Mouse (Mus musculus): ENCODE results near the gene Dock1.

The Dock1 gene

DNA sequence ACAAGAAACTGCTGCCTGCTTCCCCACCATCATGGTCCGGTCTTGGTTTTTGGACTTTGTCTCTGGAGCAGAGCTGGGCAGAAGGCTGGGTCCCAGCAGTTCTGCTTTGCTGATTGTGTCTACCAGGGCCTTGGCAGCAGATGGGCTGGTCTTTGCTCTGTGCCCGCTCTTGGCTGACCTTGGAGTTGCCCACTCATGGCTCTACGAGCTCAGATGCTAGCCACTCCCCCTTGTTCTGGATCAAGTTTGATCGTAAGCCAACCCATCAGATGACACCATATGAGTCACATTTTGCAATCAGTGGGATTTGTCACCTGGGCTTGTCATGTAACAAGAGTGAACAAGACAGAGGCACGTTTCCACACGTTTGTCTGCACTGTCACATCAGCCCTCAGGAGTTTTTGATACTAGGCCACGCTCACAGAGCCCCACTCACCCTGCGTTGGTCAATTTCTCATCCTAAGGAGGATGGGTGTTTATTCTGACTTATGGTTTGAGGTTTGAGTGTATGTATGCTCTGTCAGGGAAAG, 382.8 kb downstream of the Dock1 start:
- in situ Hi-C loops (cut with MboI, MseI): no loop called here

DNA sequence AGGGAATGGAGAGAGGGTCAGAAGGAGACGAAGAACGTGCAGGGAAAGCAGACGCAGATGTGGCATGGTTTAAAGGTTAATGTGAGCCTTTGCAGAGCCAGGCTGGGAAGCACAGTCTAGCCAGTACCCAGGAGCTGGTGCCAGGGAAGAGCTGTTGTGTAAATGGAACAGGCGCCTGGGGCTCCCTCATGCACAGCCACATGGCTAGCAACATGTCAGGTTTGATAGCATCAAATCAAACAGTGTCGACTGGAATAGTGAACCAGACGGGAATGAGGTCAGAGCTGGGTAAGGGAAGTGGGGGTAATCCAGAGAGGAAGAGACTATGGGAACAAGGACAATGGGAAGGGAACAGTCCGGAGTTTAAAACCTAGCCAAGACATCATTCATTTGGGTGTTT, 384.2 kb downstream of the Dock1 start:
- in situ Hi-C loops (cut with MboI, MseI): no loop called here

DNA sequence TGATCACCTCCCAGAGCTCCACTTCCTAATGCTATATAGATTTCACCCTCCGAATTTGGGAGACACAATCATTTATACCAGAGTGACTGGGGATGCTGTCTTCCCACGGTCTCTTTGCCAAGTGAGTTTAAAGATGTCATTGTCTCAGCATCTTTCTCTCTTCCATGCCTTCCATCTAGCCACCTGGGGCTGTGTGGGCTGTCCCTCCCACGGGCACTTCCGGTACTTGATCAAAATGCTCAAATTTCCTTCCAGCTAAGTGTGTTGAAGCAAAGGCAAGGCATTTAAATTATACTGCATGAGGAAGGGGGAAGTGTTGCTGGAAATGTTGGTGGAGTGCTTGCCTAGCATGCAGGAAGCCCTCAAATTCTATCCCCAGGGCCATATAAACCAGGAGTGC, 388.6 kb downstream of the Dock1 start:
- in situ Hi-C loops (cut with MboI, MseI): no loop called here

DNA sequence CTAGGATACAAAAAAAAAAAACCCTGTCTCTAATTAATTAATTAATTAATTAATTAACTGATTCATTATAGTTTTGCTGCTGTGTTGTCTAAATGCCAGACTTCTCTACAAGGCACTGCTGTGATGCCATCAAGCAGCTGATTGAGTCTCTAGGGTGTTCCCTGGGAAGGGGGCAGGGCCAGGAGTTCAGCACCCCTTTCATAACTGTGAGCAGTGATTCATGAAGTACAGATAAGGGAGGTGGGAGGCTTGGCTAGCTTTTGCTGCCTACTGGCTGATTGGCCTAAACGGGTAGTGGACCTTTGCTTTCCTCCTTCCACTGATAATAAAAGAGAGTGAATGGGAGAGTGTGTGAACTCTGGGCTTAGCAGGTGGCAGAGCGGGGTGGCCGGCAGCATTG, 389.1 kb downstream of the Dock1 start:
- in situ Hi-C loops (cut with MboI, MseI): no loop called here

DNA sequence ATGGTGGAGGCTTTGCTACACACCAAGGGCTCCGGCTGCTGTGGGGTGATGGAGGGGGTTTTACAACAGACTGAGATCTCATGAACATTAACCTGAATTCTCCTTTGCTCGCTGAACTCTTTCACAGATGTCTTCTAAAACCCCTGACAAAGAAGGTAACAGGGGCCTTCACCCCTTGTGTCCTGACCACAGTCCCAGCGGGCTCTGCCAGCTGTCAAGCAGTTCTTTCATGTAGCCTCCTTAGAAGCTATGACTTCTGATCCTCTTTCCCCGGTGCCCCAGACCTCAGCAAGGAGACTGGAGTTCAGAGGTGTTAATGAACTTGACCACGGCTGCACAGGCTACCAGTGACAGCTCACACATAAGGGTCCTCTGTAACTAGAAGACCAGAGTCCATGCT, 393.4 kb downstream of the Dock1 start:
- in situ Hi-C loops (cut with MboI, MseI): no loop called here

DNA sequence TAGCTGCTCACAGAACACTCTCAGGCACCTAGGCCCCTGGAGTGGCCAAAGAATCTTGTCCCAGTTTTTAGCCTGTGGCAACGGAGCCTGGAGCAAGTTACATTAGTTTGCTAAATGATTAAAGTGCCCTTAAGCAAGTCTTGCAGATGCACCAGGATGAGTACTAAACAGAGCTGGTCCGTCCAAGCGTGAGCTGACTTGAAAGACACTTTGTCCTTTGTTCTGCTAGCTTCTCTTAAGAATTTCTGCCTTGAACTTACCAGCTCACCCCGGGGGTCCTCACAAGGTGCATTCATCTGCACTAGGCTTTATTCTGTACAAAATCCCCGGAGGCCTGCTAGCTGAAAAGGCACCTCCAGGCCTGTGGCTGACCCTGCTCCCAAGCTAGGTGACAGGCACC, 394.8 kb downstream of the Dock1 start:
- in situ Hi-C loops (cut with MboI, MseI): no loop called here

DNA sequence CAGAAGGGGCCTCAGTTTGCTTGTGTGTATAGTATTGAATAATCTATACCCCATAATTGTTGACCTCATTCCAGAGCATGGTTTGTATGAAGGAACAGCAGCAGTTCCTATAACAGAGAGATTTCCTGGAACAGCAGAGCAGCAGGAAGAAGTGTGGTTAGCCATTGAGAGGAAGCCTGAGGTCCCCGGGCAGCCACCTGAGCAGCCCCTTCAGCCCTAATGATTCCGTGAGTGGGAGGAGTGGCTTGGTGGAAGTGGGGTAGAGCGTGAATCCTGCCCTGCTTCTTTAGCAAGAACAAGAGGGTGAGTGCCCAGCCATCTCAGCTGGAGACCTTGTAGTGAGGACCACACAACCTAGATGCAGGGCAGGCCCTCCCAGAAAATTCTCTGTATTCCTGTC, 398.4 kb downstream of the Dock1 start:
- in situ Hi-C loops (cut with MboI, MseI): no loop called here

DNA sequence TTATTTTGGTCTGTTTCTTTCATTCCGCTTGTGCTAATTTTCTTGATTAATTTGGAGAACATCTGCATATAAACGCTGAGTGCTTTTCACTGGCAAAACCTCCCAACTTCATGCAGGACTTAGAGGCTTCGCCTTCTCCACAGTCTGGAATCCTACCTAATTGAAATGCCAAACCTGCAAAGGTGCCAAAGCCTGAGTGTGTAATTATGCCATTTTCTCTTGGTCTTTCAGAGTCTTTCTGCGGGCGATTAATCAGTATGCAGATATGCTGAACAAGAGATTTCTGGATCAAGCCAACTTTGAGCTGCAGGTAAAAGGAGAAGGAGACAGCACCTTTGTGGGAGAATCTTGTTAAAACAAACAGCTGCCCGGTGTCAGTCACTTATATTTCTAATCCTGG, 406.4 kb downstream of the Dock1 start:
- in situ Hi-C loops (cut with MboI, MseI): no loop called here

DNA sequence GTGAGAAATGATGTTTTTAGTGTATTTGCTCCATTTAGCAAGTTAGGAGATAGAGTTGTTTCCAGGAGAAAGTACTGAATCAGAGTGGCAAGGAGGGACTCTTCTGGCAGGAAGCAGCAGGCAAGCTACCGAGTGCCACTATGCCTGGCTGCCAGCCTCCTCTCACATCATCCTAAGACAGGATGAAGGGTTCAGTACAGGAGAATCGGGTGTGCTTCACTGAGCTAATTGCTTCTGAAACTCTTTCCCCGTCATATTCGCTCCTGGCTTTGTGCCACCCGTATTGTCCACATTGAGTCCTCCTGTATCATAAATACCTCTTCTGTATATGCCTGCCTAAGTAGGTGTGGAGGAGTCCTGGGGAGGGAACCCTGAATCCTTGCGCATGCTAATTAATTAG, 406.9 kb downstream of the Dock1 start:
- in situ Hi-C loops (cut with MboI, MseI): no loop called here

DNA sequence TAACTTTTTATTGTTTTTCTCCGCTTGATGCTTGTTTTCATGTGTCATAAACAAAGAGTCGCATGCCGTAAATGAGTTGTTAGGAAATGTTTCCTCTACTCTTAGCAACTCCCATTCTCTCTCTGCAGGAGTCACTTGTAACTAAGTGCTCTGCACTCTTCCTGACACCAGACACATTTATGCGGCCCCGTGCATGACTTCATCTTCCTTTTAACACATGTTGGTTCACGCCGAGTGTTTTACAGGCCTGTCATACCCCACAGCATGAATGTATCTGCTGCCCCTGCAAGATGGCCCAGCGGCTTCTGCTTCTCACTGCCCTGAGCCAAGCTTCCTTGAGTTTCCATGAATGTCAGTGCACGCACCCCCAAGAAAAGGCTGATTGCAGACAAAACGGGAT, 407.4 kb downstream of the Dock1 start:
- in situ Hi-C loops (cut with MboI, MseI): no loop called here

DNA sequence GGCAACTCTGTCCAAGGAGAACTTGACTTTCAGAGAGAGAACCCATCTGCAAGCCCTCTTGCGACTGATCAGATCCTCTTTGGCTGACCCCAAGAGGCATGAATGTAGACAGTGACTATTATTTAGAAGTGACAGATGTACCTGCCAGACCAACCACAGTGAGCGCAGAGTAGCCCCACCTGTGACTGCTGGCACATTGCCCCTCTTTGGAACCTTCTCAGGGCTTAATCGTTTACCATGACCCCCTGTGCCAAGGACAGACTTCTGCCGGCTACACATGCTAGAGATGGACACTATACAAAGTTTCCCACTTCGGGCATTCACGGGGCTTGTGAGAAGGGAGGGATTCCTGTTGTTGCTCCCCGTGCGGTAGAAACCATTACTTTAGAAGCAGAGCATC, 413.0 kb downstream of the Dock1 start:
- in situ Hi-C loops (cut with MboI, MseI): no loop called here

DNA sequence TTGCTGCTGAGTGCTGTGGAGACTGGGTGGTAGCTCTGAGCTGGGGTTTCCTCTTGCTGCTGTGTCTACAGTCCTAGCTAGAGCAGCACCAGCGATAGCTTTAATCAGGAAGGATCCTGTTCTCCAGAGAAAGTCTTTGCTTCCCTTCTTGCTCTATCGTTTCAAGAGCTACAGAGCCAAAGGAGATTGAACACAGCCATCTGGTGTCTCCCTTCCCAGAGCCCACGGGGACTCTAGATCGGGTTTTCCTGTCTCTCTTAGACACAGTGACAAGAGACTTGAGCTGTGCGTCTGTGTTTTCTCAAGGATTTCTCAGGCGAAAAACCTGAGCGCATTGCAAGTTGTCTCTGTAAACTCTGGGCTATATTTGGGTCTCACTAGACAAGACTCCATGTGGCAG, 413.6 kb downstream of the Dock1 start:
- in situ Hi-C loops (cut with MboI, MseI): no loop called here

DNA sequence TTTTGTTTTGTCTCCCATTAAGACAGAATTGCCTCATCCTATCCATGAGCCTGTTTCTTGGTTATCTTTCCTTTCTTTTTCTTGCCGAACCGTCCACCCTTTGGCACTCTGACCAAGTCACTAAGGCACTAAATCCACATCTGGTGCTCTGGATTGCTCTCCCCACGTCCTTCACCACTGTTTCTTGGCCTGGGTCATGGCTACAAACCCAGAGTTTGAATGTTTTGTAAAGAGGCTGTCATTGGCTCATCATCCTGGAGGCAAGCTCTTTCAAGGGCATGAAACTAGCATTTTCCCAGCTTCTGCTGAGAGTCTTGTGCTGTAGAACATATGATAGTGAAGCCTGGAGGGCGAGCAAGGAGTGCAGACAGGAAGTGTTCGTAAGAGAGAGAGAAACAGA, 416.1 kb downstream of the Dock1 start:
- in situ Hi-C loops (cut with MboI, MseI): no loop called here

DNA sequence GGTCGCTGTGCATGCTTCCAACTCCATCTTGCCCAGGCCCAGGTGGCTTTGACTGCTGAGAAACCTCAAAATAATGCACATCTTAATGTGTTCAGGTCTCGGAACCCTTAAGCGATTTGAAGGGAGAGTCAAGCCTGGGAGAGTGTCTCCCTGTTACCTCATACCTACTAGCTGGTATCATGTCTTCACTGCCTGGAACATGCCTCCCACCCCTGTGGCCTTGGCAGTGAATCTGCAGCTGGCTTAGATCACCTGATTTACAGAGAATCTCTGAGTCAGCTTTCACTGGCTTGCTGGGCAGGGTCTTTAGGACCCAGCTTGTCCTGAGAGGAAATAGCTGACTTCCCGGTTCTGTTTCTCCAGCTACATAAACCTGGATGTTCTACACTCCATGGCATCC, 419.2 kb downstream of the Dock1 start:
- in situ Hi-C loops (cut with MboI, MseI): no loop called here

DNA sequence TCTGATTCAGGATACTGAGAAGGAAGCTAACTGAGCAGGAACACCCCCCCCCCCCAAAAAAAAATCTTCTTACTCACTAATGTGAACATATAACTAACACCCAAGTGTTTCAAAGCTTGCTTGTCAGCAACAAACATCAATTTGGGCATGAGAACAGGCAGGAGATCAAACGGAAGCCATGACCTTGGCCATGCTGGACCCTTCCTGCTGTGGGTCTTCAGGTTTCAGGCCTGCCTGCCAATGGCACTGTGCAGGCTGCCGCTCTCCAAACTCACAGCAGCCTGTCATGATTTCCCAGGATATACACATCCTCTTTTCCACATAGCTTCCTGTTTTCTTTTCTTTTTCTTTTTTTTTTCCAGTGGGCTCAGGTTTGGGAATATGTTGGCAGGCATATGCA, 423.4 kb downstream of the Dock1 start:
- in situ Hi-C loops (cut with MboI, MseI): no loop called here

DNA sequence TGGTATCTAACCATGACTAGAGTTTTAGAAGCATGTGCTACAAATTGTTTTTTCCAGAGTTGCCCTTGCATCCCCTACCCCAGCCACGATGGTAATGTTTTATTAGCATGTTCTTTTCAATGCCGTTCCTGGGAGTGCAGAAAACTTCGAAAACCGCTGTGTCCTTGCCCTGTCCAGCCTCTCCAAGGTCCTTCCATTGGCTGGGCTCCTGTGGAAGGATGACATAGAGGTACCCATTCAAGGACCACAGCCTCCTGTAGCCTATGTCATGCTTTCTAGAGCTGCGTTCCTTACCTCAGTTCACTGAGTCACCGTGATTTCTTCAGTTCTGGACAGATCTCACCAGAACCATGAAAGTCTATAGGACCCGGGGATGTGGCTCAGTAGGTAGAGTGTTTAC, 431.5 kb downstream of the Dock1 start:
- in situ Hi-C loops (cut with MboI, MseI): no loop called here

DNA sequence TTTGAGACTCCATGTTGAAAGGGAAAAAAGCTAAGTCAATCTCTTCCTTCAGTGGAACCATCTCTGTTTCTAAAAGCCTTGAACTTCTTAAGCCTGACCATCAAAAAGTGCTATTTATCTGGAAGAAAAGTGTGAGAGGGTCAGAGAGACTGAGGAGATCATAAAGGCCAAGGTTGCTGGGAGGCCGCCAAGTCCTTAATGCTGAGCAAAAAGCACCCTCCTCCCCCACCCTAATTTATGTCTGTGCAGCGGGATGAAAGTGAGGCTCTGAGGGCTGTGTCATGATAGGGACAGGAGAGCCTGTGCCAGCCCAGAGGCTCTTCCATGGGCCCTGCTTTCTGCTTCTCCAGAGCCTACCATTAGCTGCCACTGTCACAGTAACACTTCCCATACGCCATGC, 436.1 kb downstream of the Dock1 start:
- in situ Hi-C loops (cut with MboI, MseI): no loop called here

DNA sequence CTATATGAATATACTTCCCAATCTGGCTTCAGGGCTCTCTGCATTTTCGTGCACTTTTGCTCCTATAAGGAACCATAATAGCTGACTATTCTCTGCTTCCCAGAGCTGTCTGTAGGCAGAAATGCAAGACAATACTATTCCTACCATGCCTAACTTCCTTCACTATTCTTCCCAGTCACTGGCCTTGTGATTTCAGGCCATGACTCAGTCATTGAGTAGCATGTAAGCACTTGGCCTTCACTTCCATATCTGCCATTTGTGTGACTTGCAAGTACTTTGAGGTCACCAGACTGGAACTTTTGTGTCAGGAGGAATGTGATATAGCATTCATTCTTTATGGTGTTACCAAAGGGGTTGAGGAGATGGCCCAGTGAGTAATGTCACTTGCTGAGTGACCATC, 439.9 kb downstream of the Dock1 start:
- in situ Hi-C loops (cut with MboI, MseI): no loop called here

DNA sequence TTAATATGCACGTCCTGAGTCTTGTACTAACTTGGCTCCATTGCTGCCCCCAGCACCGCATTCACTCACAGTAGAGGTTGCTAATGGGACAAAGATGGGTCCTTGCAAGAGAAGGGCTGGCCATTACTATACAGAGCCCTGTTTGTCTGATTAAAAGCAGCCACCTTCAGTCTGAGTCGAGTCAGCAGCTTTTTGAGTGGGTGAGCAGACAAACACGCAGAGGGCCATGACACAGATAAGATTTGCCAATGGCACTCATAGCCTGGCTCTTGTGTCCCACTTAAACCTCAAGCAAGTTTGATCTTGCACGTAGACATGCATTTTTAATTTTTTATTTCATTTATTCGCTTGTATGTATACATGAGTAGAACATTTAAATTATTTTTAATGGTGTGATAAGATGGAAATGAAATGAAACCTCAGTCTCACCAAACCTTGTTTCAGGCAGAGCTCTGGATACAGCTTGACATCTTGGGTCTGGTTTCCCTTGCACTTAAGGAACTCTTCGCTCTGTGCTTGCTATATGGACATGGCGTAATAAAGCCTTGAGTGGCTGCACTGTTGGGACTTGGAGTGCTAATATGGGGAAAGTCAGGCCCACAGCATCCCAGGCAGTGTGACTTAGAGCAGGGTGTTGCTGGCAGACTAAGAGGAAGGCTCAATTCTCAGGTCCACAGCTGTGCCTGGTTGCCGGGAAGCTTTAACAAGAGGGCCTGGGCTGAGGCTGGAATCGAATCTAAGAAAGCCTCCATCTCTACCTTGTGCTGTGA, 455.0 kb downstream of the Dock1 start:
- in situ Hi-C loops (cut with MboI, MseI): no loop called here

DNA sequence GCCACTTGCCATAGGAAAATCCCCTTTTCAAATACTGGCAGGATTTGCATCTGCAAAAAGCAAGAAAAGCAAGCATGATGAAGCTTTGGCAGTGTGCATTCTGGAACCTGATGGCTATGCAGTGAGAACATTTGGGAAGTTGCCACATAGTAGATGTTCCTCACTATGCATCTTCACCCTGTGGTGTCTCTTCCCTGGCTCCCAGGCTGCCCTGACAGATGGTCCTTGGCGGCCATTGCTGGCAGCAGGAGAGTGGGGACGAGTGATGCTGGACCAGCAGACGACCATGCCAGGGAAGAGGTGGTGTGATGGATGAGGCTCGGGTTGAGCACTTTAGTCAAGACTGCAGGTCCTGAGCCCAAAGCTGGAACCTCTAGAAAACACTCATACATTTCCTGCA, 462.0 kb downstream of the Dock1 start:
- in situ Hi-C loops (cut with MboI, MseI): no loop called here

DNA sequence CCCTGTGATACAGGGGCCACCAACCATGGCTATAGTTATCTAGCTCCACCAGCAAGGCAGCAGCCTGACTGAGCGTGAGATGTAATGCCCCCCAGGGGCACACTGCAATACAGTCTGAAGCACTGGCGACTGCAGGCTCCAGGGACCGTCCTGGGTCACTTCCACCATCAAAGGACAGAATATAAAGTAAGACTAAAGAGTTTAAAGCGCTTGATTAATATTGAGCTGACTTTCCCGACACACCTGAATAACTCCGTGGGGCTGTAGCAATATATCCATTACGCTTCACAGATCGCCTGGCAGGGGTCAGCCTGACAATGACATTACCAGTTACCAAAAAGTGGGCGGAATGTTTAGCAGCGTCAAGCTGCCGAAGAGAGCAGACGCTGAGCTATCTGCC, 464.2 kb downstream of the Dock1 start:
- in situ Hi-C loops (cut with MboI, MseI): no loop called here

DNA sequence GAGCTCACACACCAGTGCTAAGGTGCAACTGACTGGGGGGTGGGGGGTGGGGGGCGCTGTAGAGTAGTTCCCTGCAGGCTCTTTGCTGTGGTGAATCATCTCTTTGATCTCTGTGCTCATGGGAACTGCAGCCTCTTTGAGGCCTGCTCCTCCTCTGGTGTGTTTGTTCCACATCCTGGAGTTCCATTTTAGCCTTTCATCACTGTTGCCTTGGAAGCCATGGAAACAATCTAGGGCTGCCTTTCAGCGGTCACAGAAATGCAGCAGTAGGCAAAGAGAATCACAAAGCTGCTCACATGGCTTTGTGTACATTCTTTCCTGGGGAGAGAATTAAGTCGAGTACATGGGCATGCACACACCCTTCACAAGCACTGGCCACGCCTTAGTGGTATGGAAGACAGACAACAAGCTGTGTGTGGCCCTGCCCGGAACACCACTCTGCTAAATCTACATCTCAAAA, 468.7 kb downstream of the Dock1 start:
- in situ Hi-C loops (cut with MboI, MseI): no loop called here

DNA sequence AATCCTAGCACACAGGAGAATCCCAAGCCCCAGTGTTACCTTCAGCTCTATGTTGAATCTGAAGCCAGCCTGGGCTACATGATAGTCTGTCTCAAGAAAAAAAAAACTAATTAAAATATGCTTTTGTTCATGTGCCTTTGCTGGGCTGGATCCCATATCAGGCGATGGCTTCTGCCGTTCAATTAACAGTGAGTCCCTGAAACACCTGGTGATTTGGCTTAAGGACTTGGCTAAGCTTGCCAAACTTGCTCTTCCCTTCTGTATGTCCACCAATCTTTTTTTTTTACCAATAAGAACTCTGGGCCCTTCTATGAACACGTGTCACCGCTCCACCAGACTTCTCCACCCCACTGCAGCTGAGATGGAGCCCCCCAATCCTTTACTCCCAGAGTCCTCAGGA, 474.3 kb downstream of the Dock1 start:
- in situ Hi-C loops (cut with MboI, MseI): no loop called here

DNA sequence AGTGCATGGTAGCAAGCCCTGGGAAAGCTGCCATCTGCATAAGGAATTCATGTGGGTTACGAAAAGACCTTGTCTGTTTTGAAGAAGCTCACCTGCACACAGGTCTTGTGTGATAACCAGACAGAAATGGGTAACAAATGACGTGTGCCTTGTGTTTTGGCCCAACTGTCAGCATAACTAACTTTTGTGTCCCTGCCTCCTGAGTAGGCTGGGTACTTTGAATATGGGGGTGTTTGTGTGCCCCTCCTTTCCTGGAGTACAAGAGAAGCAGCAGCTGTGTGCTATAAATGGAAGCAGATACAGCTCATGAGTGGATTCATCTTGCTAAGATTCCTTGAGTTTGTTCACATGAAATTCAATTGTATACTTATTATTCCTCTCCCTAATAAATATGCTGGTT, 480.5 kb downstream of the Dock1 start:
- in situ Hi-C loops (cut with MboI, MseI): loop anchor here (10.0 kb wide), 1 partner anchor 604 kb away; no protein-coding TSS in a partner anchor

All from T-helper 1 cell (primary cell).